Mouse (Mus musculus) bone marrow, adult 2 months (tissue): ENCODE measurements around the gene Fam155a.

Experiments
- CTCF ChIP-seq: fragments of 200-500 bp; IDR thresholded peaks from 2 replicates; pipeline ENCODE4 v1.5.1; 2011; ENCODE audit warnings: low read length, control low read depth; ENCODE audit not compliant: control insufficient read depth, insufficient read depth
- POLR2A ChIP-seq: fragments of 200-500 bp; IDR thresholded peaks from 2 replicates; pipeline ENCODE4 v1.6.1; 2011; ENCODE audit warnings: low read depth, mild to moderate bottlenecking, control low read depth, low read length, borderline replicate concordance; ENCODE audit not compliant: control insufficient read depth

- TF ChIP-seq CTCF (no peak), POLR2A (no peak)
Measured at GRCm38 (mm10) chr8:9771606-9772518, 901 bp upstream of the Fam155a start.
